Mouse (Mus musculus) liver, adult (tissue): ENCODE data around the gene Usp12.

Source experiments
- GATA4 ChIP-seq: IDR thresholded peaks from 2 replicates; pipeline ENCODE4 v1.6.1; 2014; ENCODE audit warnings: mild to moderate bottlenecking, low read length; ENCODE audit not compliant: insufficient replicate concordance

The Usp12 gene

GRCm38 (mm10) chr5:146699433-146700019 is 95.3 kb downstream of the Usp12 start:
- TF ChIP-seq GATA4: no peak

- no peak for TF ChIP-seq GATA4
Observed at GRCm38 (mm10) chr5:146695543-146695942, 99.3 kb downstream of the Usp12 start.

GRCm38 (mm10) chr5:146692976-146693361 is 101.8 kb downstream of the Usp12 start:
- TF ChIP-seq GATA4: no peak

- no peak for TF ChIP-seq GATA4
Observed at GRCm38 (mm10) chr5:146692361-146692975, 102.3 kb downstream of the Usp12 start.

- no peak for TF ChIP-seq GATA4
Observed at GRCm38 (mm10) chr5:146691745-146692144, 103.1 kb downstream of the Usp12 start.

GRCm38 (mm10) chr5:146687541-146688313 is 107.1 kb downstream of the Usp12 start:
- TF ChIP-seq GATA4: no peak

- TF ChIP-seq GATA4: no peak
Observed at GRCm38 (mm10) chr5:146686954-146687353, 107.9 kb downstream of the Usp12 start.
